Mouse (Mus musculus): ENCODE data around the gene Cers6.

GRCm38 (mm10) chr2:68889661-68890170 lies 28.5 kb downstream of the Cers6 start:
- no peak for TF ChIP-seq USF1 (IDR thresholded peaks at IDR 0.05; ENCODE audit: low read depth)
- TF ChIP-seq CTCF (IDR thresholded peaks at IDR 0.05; ENCODE audit: control insufficient read depth, insufficient read depth, insufficient read length), result no peak
- TF ChIP-seq CEBPB (IDR thresholded peaks at IDR 0.05; ENCODE audit: low read depth), result no peak
- TF ChIP-seq MYOG (IDR thresholded peaks at IDR 0.05; ENCODE audit: control insufficient read depth, extremely low read depth, insufficient read length), result no peak
- no peak for TF ChIP-seq MAX (IDR thresholded peaks at IDR 0.05)
- no peak for TF ChIP-seq MYOD1 (IDR thresholded peaks at IDR 0.05; ENCODE audit: control insufficient read depth, insufficient read length, low read depth)
